Mouse (Mus musculus) CH12.LX (cell line): ENCODE data around the gene Acvr2b.

Experiments used
- BHLHE40 ChIP-seq: IDR thresholded peaks from 2 replicates; pipeline ENCODE4 v1.6.1; 2011; ENCODE audit warnings: mild to moderate bottlenecking, low read depth, low read length, improper control_type of control experiment
- CTCF ChIP-seq, 2 experiments: IDR thresholded peaks in 1 of 2; conservative IDR thresholded peaks in 1 of 2; 2 replicates each; pipeline ENCODE4 v1.5.1; 2011 to 2012; ENCODE audit warnings: low read depth in 2 of 2, low read length in 2 of 2, improper control_type of control experiment in 1 of 2, inconsistent platforms in 1 of 2, mild to moderate bottlenecking in 1 of 2, moderate library complexity in 1 of 2
- ELF1 ChIP-seq: IDR thresholded peaks from 2 replicates; pipeline ENCODE4 v1.6.1; 2014; ENCODE audit warnings: low read depth, mild to moderate bottlenecking, inconsistent platforms, low read length, improper control_type of control experiment
- MXI1 ChIP-seq: IDR thresholded peaks from 2 replicates; pipeline ENCODE4 v1.6.1; 2011; ENCODE audit warnings: mild to moderate bottlenecking, low read depth, low read length, improper control_type of control experiment
- PAX5 ChIP-seq: IDR thresholded peaks from 2 replicates; pipeline ENCODE4 v1.6.1; 2012; ENCODE audit warnings: low read length, inconsistent platforms, mixed read lengths
- POLR2A ChIP-seq: IDR thresholded peaks from 2 replicates; pipeline ENCODE4 v1.6.1; 2011; ENCODE audit warnings: low read depth, mild to moderate bottlenecking, improper control_type of control experiment, low read length
- RAD21 ChIP-seq: IDR thresholded peaks from 2 replicates; pipeline ENCODE4 v1.6.1; 2011; ENCODE audit warnings: low read depth, mild to moderate bottlenecking, low read length, improper control_type of control experiment, moderate library complexity
- TCF12 ChIP-seq: IDR thresholded peaks from 2 replicates; pipeline ENCODE4 v1.6.1; 2014; ENCODE audit warnings: low read depth, mild to moderate bottlenecking, inconsistent platforms, low read length, improper control_type of control experiment
- USF1 ChIP-seq: IDR thresholded peaks from 2 replicates; pipeline ENCODE4 v1.6.1; 2014; ENCODE audit warnings: low read depth, mild to moderate bottlenecking, inconsistent platforms, low read length, improper control_type of control experiment

GRCm38 (mm10) chr9:119419852-119420438, 18.0 kb downstream of the Acvr2b start:
- TF ChIP-seq TCF12, result no peak
- no peak for TF ChIP-seq MXI1
- no peak for TF ChIP-seq USF1
- TF ChIP-seq ELF1, result no peak
- TF ChIP-seq RAD21, result no peak
- TF ChIP-seq PAX5, result no peak
- TF ChIP-seq POLR2A, result no peak
- TF ChIP-seq CTCF (conservative IDR thresholded peaks at IDR 0.05 in 1 of 2, IDR thresholded peaks at IDR 0.05 in 1 of 2; ENCODE audit: low read depth in 2 of 2, low read length in 2 of 2), result no peak
- no peak for TF ChIP-seq BHLHE40
